Mouse (Mus musculus) stomach, embryonic 16.5 days (tissue): ENCODE results near the gene Hoxb13. TPM values are rescaled to one million over a fixed set of nuclear protein-coding genes. Genes with fewer than 3 reads are reported as not detected.

ENCODE experiments used
- ATAC-seq: fragments of 200-750 bp; cut with Nextera tagmentation; 2 replicates; pipeline ENCODE4 v1.8.0; 2017; ENCODE audit warnings: moderate number of reproducible peaks, moderate TSS enrichment; ENCODE audit not compliant: insufficient read depth, low FRiP score
- H3K27ac ChIP-seq: fragments of 300-500 bp; sonication (generic); 2 replicates; pipeline ENCODE4 v1.5.1; 2014; ENCODE audit warnings: low read length
- H3K27me3 ChIP-seq: fragments of 300-500 bp; sonication (generic); 2 replicates; pipeline ENCODE4 v1.6.1; 2014; ENCODE audit warnings: low read length, control low read depth, mixed read lengths; ENCODE audit not compliant: control insufficient read depth, insufficient read depth
- H3K36me3 ChIP-seq: fragments of 300-500 bp; sonication (generic); 2 replicates; pipeline ENCODE4 v1.6.1; 2014; ENCODE audit warnings: low read length; ENCODE audit not compliant: control insufficient read depth, insufficient read depth
- H3K4me1 ChIP-seq: fragments of 300-500 bp; sonication (generic); 2 replicates; pipeline ENCODE4 v1.6.1; 2014; ENCODE audit warnings: low read length, control low read depth, mixed read lengths; ENCODE audit not compliant: control insufficient read depth, insufficient read depth
- H3K4me2 ChIP-seq: fragments of 300-500 bp; sonication (generic); 2 replicates; pipeline ENCODE4 v1.6.1; 2014; ENCODE audit warnings: low read depth, low read length, mixed read lengths
- H3K4me3 ChIP-seq: fragments of 300-500 bp; sonication (generic); replicated peaks from 2 replicates; pipeline ENCODE4 v1.5.1; 2014; ENCODE audit warnings: mild to moderate bottlenecking, low read length
- H3K9ac ChIP-seq: fragments of 300-500 bp; sonication (generic); 2 replicates; pipeline ENCODE4 v1.6.1; 2014; ENCODE audit warnings: low read length
- H3K9me3 ChIP-seq: fragments of 300-500 bp; sonication (generic); replicated peaks from 2 replicates; pipeline ENCODE4 v1.6.1; 2016; ENCODE audit warnings: low read length, control low read depth; ENCODE audit not compliant: control insufficient read depth
- whole genome bisulfite sequencing: fragments of 180-500 bp; shearing (Covaris S2); extraction: QIAGEN DNeasy Blood & Tissue Kit; methylation state at CpG from one replicate; pipeline ENCODE4 v1.1.7; 2014; 5-methylcytosine and 5-hydroxymethylcytosine counted together
- polyA plus RNA-seq: library from polyadenylated mRNA; unstranded; fragments of >200 nt; fragmentation: Nextera tagmentation; extraction: Ambion mirVana; gene quantifications from 2 replicates; pipeline ENCODE4 v1.2.1, GENCODE M21; 2015

Gene Hoxb13
- polyA plus RNA-seq, 1 experiment from 2014 or later: not detected

- H3K27ac ChIP-seq: no peak overlapping the region
- no peak overlapping the region for H3K4me2 ChIP-seq
- H3K9ac ChIP-seq: no peak overlapping the region
- no peak overlapping the region for H3K4me3 ChIP-seq
- WGBS: 3% methylated on average over 22 of the region's 22 CpGs
- no peak for ATAC-seq
- peaks cover 93% of the 10 kb centered on the region for H3K27me3 ChIP-seq
- no peaks in the 10 kb centered on the region for H3K4me1 ChIP-seq
- no peaks in the 10 kb centered on the region for H3K9me3 ChIP-seq
- H3K36me3 ChIP-seq: no peaks in the 10 kb centered on the region
Measured at GRCm38 (mm10) chr11:96199181-96200086, 5.3 kb downstream of the Hoxb13 start.

- no peak for ATAC-seq
- Histone ChIP-seq H3K9me3 (no peaks in the 10 kb centered on the region), H3K4me1 (no peaks in the 10 kb centered on the region), H3K36me3 (no peaks in the 10 kb centered on the region), H3K4me3 (no peak overlapping the region), H3K27ac (no peak overlapping the region), H3K27me3 (peaks cover 92% of the 10 kb centered on the region), H3K9ac (no peak overlapping the region), H3K4me2 (no peak overlapping the region)
- WGBS: 2% methylated on average over 14 of the region's 14 CpGs
Measured at GRCm38 (mm10) chr11:96200183-96200655, 6.1 kb downstream of the Hoxb13 start.

DNA sequence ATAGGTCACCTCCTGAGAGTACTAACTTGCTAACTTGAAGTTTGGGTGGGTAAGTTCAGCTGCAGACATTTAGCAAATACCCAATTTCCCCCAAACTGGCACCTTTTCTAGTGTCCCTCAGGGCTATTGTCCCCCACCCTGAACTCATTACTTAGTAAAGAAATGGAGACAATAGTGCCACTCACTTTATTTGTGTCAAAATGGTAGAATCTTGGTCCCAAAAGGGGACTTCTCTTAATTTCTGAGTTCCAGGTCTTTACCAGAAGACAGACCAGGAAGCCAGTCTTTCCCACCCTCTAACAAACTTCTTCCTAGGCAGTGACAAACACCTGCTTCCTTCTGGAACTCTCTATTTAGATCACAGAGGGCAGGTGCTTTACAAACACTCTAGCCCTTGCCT lies 7.6 kb downstream of the Hoxb13 start:
- no peak overlapping the region for H3K27ac ChIP-seq
- no peak overlapping the region for H3K4me2 ChIP-seq
- H3K9ac ChIP-seq: no peak overlapping the region
- H3K4me1 ChIP-seq: no peaks in the 10 kb centered on the region
- no peak overlapping the region for H3K4me3 ChIP-seq
- no peak for ATAC-seq
- no peaks in the 10 kb centered on the region for H3K9me3 ChIP-seq
- H3K27me3 ChIP-seq: peaks cover 88% of the 10 kb centered on the region
- no peaks in the 10 kb centered on the region for H3K36me3 ChIP-seq

GRCm38 (mm10) chr11:96202401-96203081 lies 8.4 kb downstream of the Hoxb13 start:
- 3% methylated on average over 14 of the region's 14 CpGs for WGBS
- H3K4me3 ChIP-seq: no peak overlapping the region
- H3K36me3 ChIP-seq: no peaks in the 10 kb centered on the region

DNA sequence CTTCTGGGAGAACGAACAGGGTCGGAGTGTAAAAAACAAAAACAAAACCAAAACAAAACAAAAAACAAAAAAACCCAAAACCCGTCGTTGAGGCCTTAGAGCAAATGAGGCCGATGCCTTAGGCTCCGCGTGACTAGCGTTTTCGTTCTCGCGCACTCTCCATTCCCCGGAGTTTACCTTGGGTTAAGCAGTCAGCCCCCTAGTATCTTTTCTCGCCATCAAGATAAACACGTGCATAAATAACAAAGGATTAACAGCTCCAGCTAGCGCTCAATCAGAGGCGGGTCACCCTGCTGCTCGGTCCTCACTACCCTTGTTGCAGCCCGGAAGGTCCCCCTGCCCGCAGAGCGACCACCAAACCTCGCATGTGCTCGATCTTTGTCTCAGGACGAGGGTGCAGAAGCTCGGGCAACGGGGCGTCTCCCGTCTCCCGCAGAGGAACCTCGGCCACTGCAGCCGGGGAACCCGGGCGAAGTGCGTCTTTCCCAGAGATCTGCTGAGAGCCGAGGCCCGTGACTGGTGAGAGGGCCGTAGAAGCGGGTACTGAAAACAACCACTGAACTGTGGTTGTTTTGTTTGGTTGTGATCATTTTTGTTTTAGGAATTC lies 9.2 kb downstream of the Hoxb13 start:
- Histone ChIP-seq H3K4me3 (no peak overlapping the region), H3K27ac (no peak overlapping the region), H3K36me3 (no peaks in the 10 kb centered on the region), H3K9me3 (no peaks in the 10 kb centered on the region), H3K9ac (no peak overlapping the region), H3K4me1 (no peaks in the 10 kb centered on the region), H3K4me2 (no peak overlapping the region), H3K27me3 (peaks cover 88% of the 10 kb centered on the region)
- WGBS: 2% methylated on average over 37 of the region's 37 CpGs
- ATAC-seq: no peak

More at GRCm38 (mm10) chr11:96202401-96203081, 8.4 kb downstream of the Hoxb13 start:
- Histone ChIP-seq H3K4me1 (no peaks in the 10 kb centered on the region), H3K27ac (no peak overlapping the region), H3K9ac (no peak overlapping the region), H3K4me2 (no peak overlapping the region), H3K9me3 (no peaks in the 10 kb centered on the region), H3K27me3 (peaks cover 88% of the 10 kb centered on the region)
- no peak for ATAC-seq

GRCm38 (mm10) chr11:96203789-96204186 lies 9.7 kb downstream of the Hoxb13 start:
- Histone ChIP-seq H3K36me3 (no peaks in the 10 kb centered on the region), H3K27ac (no peak overlapping the region), H3K4me1 (no peaks in the 10 kb centered on the region), H3K4me3 (no peak overlapping the region), H3K27me3 (peaks cover 88% of the 10 kb centered on the region), H3K9ac (no peak overlapping the region), H3K4me2 (no peak overlapping the region), H3K9me3 (no peaks in the 10 kb centered on the region)
- ATAC-seq: no peak
- WGBS: 1% methylated on average over 16 of the region's 16 CpGs

- Histone ChIP-seq H3K9me3 (no peaks in the 10 kb centered on the region), H3K4me3 (no peak overlapping the region), H3K27ac (no peak overlapping the region), H3K36me3 (no peaks in the 10 kb centered on the region), H3K4me1 (no peaks in the 10 kb centered on the region), H3K4me2 (no peak overlapping the region), H3K9ac (no peak overlapping the region), H3K27me3 (peaks cover 86% of the 10 kb centered on the region)
- ATAC-seq: no peak
- WGBS: 2% methylated on average over 11 of the region's 11 CpGs
Measured at GRCm38 (mm10) chr11:96204351-96204750, 10.2 kb downstream of the Hoxb13 start.

GRCm38 (mm10) chr11:96205426-96206131 lies 11.5 kb downstream of the Hoxb13 start:
- Histone ChIP-seq H3K9ac (no peak overlapping the region), H3K36me3 (no peaks in the 10 kb centered on the region), H3K27me3 (peaks cover 77% of the 10 kb centered on the region), H3K4me1 (no peaks in the 10 kb centered on the region), H3K9me3 (no peaks in the 10 kb centered on the region), H3K4me2 (no peak overlapping the region), H3K4me3 (no peak overlapping the region), H3K27ac (no peak overlapping the region)
- ATAC-seq: no peak
- WGBS: 3% methylated on average over 15 of the region's 15 CpGs
